Mouse (Mus musculus): ENCODE data around the gene Utrn.
A peak's percentile ranks its signal among the peaks of the same experiment; 100 is the strongest.

Utrn gene

DNA sequence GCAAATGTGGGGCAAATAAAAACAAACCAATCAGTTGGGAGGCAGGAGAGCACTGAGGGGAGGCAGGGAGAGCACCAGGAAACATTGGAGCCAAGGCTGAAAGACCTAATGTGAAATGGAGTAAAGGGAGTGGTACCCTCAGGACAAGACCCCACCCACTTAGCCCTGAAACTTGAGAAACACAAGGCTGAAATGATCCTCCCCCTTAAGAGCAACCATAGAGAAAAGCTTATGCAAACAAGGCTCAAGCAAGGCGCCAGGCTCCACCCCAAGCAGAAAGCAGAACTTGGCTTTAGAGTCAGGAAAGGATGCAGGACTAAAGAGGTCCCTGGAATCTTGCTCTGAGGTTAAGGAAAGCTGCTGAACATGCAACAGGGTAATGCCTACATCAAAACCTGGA lies 290.1 kb downstream of the Utrn start:
- no peak for DNase-seq

GRCm38 (mm10) chr10:12575849-12576435 lies 293.2 kb downstream of the Utrn start:
- no peak for DNase-seq

- DNase-seq: no peak
Measured at GRCm38 (mm10) chr10:12574760-12575159, 294.4 kb downstream of the Utrn start.

DNA sequence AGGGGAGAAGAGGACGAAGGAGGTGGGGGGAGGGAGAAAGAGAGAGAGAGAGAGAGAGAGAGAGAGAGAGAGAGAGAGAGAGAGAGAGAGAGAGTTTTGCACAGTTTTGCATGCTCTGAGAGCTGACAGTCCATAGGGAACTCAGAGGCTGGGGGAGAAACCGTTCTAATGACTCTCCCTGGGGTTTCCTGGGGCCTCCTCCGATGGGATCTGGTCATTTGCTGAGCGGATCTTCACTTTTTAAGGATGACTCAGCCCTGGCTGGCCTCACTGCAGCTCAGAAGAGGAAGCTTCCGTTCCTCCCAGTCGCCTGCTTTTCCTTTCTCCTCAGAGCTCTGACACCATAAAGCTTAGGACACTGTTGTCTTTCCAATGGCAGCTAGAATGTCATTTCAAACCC lies 295.6 kb downstream of the Utrn start:
- DNase-seq: no peak

- no peak for DNase-seq
Measured at GRCm38 (mm10) chr10:12572759-12573158, 296.4 kb downstream of the Utrn start.

GRCm38 (mm10) chr10:12564425-12564824 lies 304.7 kb downstream of the Utrn start:
- no peak for DNase-seq

DNA sequence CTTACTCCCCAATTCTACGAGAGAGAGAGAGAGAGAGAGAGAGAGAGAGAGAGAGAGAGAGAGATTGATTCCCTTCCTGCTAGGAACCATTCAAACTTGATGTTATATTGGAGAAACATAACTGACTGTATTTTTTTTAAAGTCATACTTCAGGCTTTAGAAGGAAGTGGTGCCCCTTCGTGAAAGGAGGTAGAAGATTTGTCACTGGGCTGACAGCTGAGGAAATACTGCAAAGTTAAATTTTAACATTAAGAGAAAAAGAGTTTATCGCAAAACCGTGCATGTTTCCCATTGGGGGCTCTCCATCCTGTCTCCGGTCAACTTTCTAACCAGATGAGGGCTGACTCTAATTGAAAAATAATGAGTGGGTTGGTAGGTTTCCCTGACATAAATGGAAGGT lies 310.4 kb downstream of the Utrn start:
- no peak for DNase-seq

DNA sequence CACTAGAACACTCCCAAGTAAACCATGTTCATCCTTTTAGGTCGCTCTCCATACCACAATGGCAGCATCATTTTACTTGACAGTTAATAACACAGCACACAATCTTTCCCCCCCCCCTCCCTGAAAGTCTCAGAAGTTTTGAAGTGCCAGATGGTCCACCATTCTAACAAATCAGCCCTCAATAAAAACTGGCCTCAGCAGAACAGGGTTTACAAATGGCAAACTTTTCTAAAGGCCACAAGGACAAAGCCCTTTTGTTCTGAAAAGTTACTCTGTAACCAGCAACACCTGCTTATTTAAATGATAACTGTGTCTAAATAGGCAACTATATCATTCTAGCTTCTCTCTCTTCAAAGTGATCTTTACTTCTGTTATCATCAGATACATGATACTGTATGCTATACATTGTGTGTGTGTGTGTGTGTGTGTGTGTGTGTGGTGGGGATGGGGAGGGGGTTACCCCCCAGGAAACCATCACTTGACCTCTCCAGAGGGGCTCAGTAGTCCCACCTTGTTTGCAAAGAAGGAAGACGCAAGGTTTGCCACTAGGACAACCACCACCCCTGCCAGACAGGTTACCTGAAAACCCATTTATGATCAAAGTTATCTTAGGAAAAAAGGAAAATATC lies 315.0 kb downstream of the Utrn start:
- no peak for DNase-seq

- DNase-seq: no peak
Measured at GRCm38 (mm10) chr10:12552890-12553278, 316.3 kb downstream of the Utrn start.

DNA sequence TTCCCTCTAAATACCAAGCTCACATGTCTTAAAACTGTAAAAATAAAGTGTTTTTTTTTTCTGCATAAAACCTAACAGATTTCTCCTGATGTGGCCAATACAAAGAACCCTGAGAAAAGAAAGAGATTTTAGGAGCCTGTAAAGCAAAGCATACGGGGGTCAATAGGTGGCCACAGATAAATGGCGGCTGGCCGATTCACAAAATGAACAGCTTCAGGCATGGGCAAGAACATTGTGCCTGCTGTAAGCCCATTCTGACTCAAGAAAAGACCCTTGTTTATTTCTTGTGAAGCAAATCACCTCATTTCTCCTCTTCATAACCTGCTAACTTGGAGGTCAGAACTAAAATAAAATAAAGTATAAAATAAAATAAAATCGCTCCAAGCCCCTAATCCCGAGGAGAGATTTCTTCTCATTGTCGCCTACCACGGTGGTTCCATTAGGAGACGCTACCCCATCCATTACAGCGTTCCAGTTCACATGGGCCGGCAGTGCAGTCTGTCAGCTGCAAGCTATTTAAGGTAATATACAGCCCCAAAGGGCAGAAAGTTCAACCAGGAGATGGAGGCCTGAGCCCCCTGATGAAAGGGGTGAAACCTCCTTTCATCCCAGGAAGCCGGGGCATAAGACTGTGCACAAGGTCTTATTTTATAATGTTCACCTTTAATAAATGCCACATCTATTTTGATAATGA lies 316.8 kb downstream of the Utrn start:
- DNase-seq: no peak

DNA sequence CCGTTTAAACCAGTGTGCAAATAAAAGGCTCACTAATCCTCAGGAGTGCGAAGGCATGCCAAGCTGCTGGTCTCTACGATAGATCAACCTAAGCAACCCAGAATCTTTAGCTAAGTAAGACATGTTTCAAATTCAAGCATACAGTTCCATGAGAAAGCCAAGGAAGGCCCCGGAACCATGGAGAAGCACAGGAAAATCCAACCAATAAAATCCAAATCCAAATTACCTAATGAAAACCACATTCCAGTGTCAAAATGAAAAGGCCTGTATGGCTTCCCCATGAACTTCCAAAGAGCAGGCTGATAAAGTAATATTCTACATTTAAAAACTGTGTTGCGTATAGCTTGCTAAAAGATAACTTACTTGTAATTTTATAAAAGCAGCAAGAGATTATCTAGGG lies 317.4 kb downstream of the Utrn start:
- no peak for DNase-seq

DNA sequence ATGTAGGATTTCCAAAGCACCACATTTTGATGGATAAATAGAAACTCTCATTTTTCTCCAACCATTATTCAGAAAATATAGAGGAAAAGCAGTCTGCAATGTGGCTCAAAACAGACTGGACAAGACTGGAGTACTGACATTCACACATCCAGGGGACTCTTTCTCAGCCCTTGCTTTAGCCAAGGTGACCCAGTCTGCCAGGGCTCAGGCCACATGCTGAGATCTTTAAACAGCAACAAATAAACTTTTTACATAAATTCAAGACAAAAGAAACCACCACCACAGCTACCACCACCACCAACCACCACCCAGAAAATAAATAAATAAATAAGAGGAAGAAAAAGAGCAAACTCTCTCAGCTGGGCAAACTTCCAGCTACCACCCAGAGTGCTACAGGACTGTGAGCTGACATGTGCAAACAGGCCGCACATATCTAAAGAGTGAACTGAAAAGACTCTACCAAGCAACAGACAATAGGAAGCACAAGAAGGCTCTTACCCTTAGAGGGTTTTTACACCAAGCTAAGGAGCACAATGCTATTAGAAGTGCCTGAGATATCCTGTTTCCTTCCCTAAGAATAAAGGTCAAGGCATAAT lies 319.1 kb downstream of the Utrn start:
- DNase-seq: no peak

- DNase-seq: no peak
Measured at GRCm38 (mm10) chr10:12549261-12549660, 319.9 kb downstream of the Utrn start.

- peak; percentile 2 to 6 for DNase-seq
Measured at GRCm38 (mm10) chr10:12548616-12549084, 320.5 kb downstream of the Utrn start.

DNA sequence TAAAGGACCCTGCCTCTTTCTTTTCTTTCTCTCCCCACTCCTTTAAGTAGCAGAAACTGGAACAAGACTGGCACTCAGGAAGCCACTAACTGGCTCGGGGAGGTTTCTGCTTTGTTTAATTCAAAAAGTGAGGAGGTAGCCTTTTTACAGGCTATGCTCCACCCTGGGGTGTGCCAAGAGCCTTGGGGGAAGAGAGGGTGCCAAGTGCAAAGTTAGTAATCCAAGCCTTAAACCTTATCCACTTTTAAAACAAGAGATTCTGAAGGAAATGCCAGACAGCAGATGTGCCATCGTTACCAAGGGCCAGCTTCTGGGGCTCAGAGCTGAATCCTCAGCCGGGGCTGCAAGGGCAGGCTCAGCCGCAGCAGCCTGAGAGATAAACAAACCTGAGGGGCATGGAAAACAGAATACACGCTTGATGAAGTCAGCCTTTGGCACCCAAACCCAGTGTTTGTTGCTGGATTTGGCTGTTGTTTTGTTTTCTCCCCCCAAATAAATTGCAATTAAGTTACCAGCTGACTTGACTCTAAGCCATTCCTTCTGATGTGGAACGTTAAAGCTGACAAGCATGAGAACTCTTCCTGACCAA lies 322.0 kb downstream of the Utrn start:
- no peak for DNase-seq

DNA sequence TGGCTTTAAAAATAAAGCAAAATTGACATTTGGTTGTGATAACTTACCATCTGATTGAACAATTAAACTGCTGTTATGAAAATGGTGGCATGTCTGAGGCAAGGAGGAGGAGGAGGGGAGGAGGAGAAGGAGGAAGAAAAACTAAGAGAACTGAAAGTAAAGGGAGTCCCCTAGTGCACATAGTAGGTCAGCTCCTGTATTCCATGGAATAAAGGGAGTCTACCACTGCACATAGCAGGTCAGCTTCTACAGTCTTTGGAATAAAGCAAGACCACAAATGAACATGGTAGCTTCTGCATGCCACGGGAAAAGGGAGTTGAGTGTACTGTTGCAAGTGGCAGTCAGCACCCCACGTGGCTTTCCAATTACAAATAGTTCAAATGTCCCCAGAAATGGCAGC lies 323.7 kb downstream of the Utrn start:
- no peak for DNase-seq

GRCm38 (mm10) chr10:12541757-12542156 lies 327.4 kb downstream of the Utrn start:
- no peak for DNase-seq

GRCm38 (mm10) chr10:12535272-12535671 lies 333.9 kb downstream of the Utrn start:
- DNase-seq: no peak

DNA sequence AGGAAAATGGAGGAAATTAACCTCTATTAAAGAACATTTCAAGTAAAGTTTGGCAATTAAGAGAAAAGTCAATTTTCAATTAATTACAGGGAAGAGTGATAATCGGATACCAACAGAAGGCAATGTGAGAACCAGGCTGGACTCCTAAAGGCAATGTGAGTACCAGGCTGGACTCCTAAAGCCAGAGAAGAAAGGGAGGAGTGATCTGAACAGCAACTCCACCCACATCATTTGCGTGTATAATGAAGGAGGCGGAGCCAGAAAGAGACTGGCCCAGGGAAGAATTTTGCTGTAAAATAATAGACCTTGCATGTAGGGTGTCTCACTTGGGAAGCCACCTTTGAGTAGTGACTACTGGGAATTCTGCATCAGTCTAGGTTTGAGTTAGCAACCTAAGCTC lies 334.4 kb downstream of the Utrn start:
- no peak for DNase-seq

DNA sequence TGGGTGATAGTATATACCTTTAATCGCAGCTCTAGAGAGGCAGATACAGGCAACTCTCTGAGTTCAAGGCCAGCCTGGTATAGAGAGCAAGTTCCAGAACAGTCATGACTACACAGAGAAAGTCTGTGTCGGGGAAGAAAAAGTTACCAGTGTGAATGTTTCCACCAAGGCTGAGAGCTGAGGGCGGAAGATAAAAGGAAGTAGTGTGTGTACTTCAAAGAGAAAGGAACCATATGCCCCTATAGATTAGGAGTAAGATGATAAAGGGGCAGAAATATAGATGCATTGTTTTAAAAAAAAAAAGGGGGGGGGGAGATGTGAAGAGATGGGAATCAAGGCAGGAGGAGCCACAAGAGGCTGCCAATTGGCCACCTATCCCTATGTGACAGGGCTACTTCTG lies 334.9 kb downstream of the Utrn start:
- DNase-seq: no peak

GRCm38 (mm10) chr10:12522078-12522477 lies 347.1 kb downstream of the Utrn start:
- no peak for DNase-seq

GRCm38 (mm10) chr10:12518162-12518561 lies 351.0 kb downstream of the Utrn start:
- no peak for DNase-seq

- DNase-seq: no peak
Measured at GRCm38 (mm10) chr10:12505568-12505967, 363.6 kb downstream of the Utrn start.

- DNase-seq: no peak
Measured at GRCm38 (mm10) chr10:12500489-12500888, 368.7 kb downstream of the Utrn start.
